Mouse (Mus musculus): ENCODE results near the gene Satb1. TPM values are rescaled to one million over a fixed set of nuclear protein-coding genes. Genes with fewer than 3 reads are reported as not detected.

Satb1 gene
- polyA plus RNA-seq, 1 experiment from 2014 or later: 19.3 TPM

- WGBS: 4% methylated on average over 8 of the region's 8 CpGs
- H3K36me3 ChIP-seq (ENCODE audit: control insufficient read depth, insufficient read depth, low read length): no peaks in the 10 kb centered on the region
Observed at GRCm38 (mm10) chr17:51811086-51811868, 21.8 kb downstream of the Satb1 start.

GRCm38 (mm10) chr17:51807429-51807828 lies 25.7 kb downstream of the Satb1 start:
- no peaks in the 10 kb centered on the region for H3K27me3 ChIP-seq (ENCODE audit: control insufficient read depth, insufficient read depth, low read depth, low read length)
- no peak for ATAC-seq
- H3K27ac ChIP-seq (ENCODE audit: low read length): no peak overlapping the region
- H3K36me3 ChIP-seq (ENCODE audit: control insufficient read depth, insufficient read depth, low read length): peaks cover 5% of the 10 kb centered on the region; the same call in 1 of the 2 replicates
- no peak overlapping the region for H3K4me3 ChIP-seq (ENCODE audit: low read depth, low read length)
- WGBS: 58% methylated on average over 5 of the region's 5 CpGs
- no peaks in the 10 kb centered on the region for H3K9me3 ChIP-seq (replicated peaks; ENCODE audit: control insufficient read depth, low read length, poor library complexity, severe bottlenecking)
- no peak overlapping the region for H3K9ac ChIP-seq (ENCODE audit: low read depth, low read length)
- peak overlapping the region; percentile 14; the same call in 1 of the 2 replicates for H3K4me2 ChIP-seq (ENCODE audit: low read length)
- peaks cover 22% of the 10 kb centered on the region for H3K4me1 ChIP-seq (ENCODE audit: control insufficient read depth, insufficient read depth, low read length)

More at GRCm38 (mm10) chr17:51811086-51811868, 21.8 kb downstream of the Satb1 start:
- H3K4me3 ChIP-seq (ENCODE audit: low read depth, low read length): peak overlapping the region; percentile 74
- peak overlapping the region; percentile 61 for H3K4me2 ChIP-seq (ENCODE audit: low read length)
- peaks cover 18% of the 10 kb centered on the region for H3K4me1 ChIP-seq (ENCODE audit: control insufficient read depth, insufficient read depth, low read length)
- ATAC-seq: no peak
- H3K27me3 ChIP-seq (ENCODE audit: control insufficient read depth, insufficient read depth, low read depth, low read length): no peaks in the 10 kb centered on the region
- H3K9me3 ChIP-seq (replicated peaks; ENCODE audit: control insufficient read depth, low read length, poor library complexity, severe bottlenecking): no peaks in the 10 kb centered on the region
- H3K27ac ChIP-seq (ENCODE audit: low read length): peak overlapping the region; percentile 89
- peak overlapping the region; percentile 86 for H3K9ac ChIP-seq (ENCODE audit: low read depth, low read length)

GRCm38 (mm10) chr17:51806124-51806960 lies 26.7 kb downstream of the Satb1 start:
- Histone ChIP-seq H3K27ac (ENCODE audit: low read length) (0 out of 2 replicates have a peak overlapping the region, but pooled peaks have one; percentile 12), H3K9ac (ENCODE audit: low read depth, low read length) (no peak overlapping the region), H3K4me1 (ENCODE audit: control insufficient read depth, insufficient read depth, low read length) (peaks cover 18% of the 10 kb centered on the region), H3K4me3 (ENCODE audit: low read depth, low read length) (no peak overlapping the region), H3K36me3 (ENCODE audit: control insufficient read depth, insufficient read depth, low read length) (peaks cover 5% of the 10 kb centered on the region; the same call in 1 of the 2 replicates), H3K9me3 (replicated peaks; ENCODE audit: control insufficient read depth, low read length, poor library complexity, severe bottlenecking) (no peaks in the 10 kb centered on the region), H3K4me2 (ENCODE audit: low read length) (no peak overlapping the region), H3K27me3 (ENCODE audit: control insufficient read depth, insufficient read depth, low read depth, low read length) (no peaks in the 10 kb centered on the region)
- 63% methylated on average over 12 of the region's 12 CpGs for WGBS
- ATAC-seq: peak; percentile 46; the same call in 1 of the 2 replicates

GRCm38 (mm10) chr17:51800208-51800607 lies 32.9 kb downstream of the Satb1 start:
- Histone ChIP-seq H3K36me3 (ENCODE audit: control insufficient read depth, insufficient read depth, low read length) (peaks cover 5% of the 10 kb centered on the region; the same call in 1 of the 2 replicates), H3K4me2 (ENCODE audit: low read length) (no peak overlapping the region), H3K27ac (ENCODE audit: low read length) (no peak overlapping the region), H3K4me3 (ENCODE audit: low read depth, low read length) (no peak overlapping the region), H3K27me3 (ENCODE audit: control insufficient read depth, insufficient read depth, low read depth, low read length) (no peaks in the 10 kb centered on the region), H3K4me1 (ENCODE audit: control insufficient read depth, insufficient read depth, low read length) (peaks cover 4% of the 10 kb centered on the region; the same call in 1 of the 2 replicates), H3K9ac (ENCODE audit: low read depth, low read length) (no peak overlapping the region), H3K9me3 (replicated peaks; ENCODE audit: control insufficient read depth, low read length, poor library complexity, severe bottlenecking) (no peaks in the 10 kb centered on the region)
- 81% methylated on average over 6 of the region's 6 CpGs for WGBS
- no peak for ATAC-seq

GRCm38 (mm10) chr17:51796459-51796858 lies 36.6 kb downstream of the Satb1 start:
- WGBS: 92% methylated on average over 5 of the region's 5 CpGs
- Histone ChIP-seq H3K27ac (ENCODE audit: low read length) (no peak overlapping the region), H3K4me2 (ENCODE audit: low read length) (no peak overlapping the region), H3K27me3 (ENCODE audit: control insufficient read depth, insufficient read depth, low read depth, low read length) (no peaks in the 10 kb centered on the region), H3K9ac (ENCODE audit: low read depth, low read length) (no peak overlapping the region), H3K4me1 (ENCODE audit: control insufficient read depth, insufficient read depth, low read length) (no peaks in the 10 kb centered on the region), H3K9me3 (replicated peaks; ENCODE audit: control insufficient read depth, low read length, poor library complexity, severe bottlenecking) (no peaks in the 10 kb centered on the region), H3K36me3 (ENCODE audit: control insufficient read depth, insufficient read depth, low read length) (no peaks in the 10 kb centered on the region), H3K4me3 (ENCODE audit: low read depth, low read length) (no peak overlapping the region)
- no peak for ATAC-seq

- H3K4me1 ChIP-seq (ENCODE audit: control insufficient read depth, insufficient read depth, low read length): peaks cover 7% of the 10 kb centered on the region
- H3K9ac ChIP-seq (ENCODE audit: low read depth, low read length): no peak overlapping the region
- H3K4me3 ChIP-seq (ENCODE audit: low read depth, low read length): no peak overlapping the region
- H3K27me3 ChIP-seq (ENCODE audit: control insufficient read depth, insufficient read depth, low read depth, low read length): no peaks in the 10 kb centered on the region
- no peak overlapping the region for H3K27ac ChIP-seq (ENCODE audit: low read length)
- no peak overlapping the region for H3K4me2 ChIP-seq (ENCODE audit: low read length)
- H3K9me3 ChIP-seq (replicated peaks; ENCODE audit: control insufficient read depth, low read length, poor library complexity, severe bottlenecking): no peaks in the 10 kb centered on the region
- 45% methylated on average over 5 of the region's 5 CpGs for WGBS
- no peaks in the 10 kb centered on the region for H3K36me3 ChIP-seq (ENCODE audit: control insufficient read depth, insufficient read depth, low read length)
- ATAC-seq: no peak
Observed at GRCm38 (mm10) chr17:51791226-51791625, 41.9 kb downstream of the Satb1 start.

GRCm38 (mm10) chr17:51790387-51791060 lies 42.6 kb downstream of the Satb1 start:
- peak; percentile 72 for ATAC-seq
- Histone ChIP-seq H3K36me3 (ENCODE audit: control insufficient read depth, insufficient read depth, low read length) (no peaks in the 10 kb centered on the region), H3K4me2 (ENCODE audit: low read length) (peak overlapping the region; percentile 37), H3K4me3 (ENCODE audit: low read depth, low read length) (no peak overlapping the region; the same call in 1 of the 2 replicates), H3K27ac (ENCODE audit: low read length) (peak overlapping the region; percentile 70), H3K9me3 (replicated peaks; ENCODE audit: control insufficient read depth, low read length, poor library complexity, severe bottlenecking) (no peaks in the 10 kb centered on the region), H3K9ac (ENCODE audit: low read depth, low read length) (peak overlapping the region; percentile 25; the same call in 1 of the 2 replicates), H3K27me3 (ENCODE audit: control insufficient read depth, insufficient read depth, low read depth, low read length) (no peaks in the 10 kb centered on the region), H3K4me1 (ENCODE audit: control insufficient read depth, insufficient read depth, low read length) (peaks cover 7% of the 10 kb centered on the region)
- 9% methylated on average over 8 of the region's 8 CpGs for WGBS

- no peaks in the 10 kb centered on the region for H3K9me3 ChIP-seq (replicated peaks; ENCODE audit: control insufficient read depth, low read length, poor library complexity, severe bottlenecking)
- H3K36me3 ChIP-seq (ENCODE audit: control insufficient read depth, insufficient read depth, low read length): no peaks in the 10 kb centered on the region
- no peak overlapping the region for H3K27ac ChIP-seq (ENCODE audit: low read length)
- no peaks in the 10 kb centered on the region for H3K27me3 ChIP-seq (ENCODE audit: control insufficient read depth, insufficient read depth, low read depth, low read length)
- H3K9ac ChIP-seq (ENCODE audit: low read depth, low read length): no peak overlapping the region
- 42% methylated on average over 6 of the region's 6 CpGs for WGBS
- peaks cover 7% of the 10 kb centered on the region for H3K4me1 ChIP-seq (ENCODE audit: control insufficient read depth, insufficient read depth, low read length)
- no peak for ATAC-seq
- H3K4me2 ChIP-seq (ENCODE audit: low read length): no peak overlapping the region
- no peak overlapping the region for H3K4me3 ChIP-seq (ENCODE audit: low read depth, low read length)
Observed at GRCm38 (mm10) chr17:51789777-51790176, 43.3 kb downstream of the Satb1 start.
